Mouse (Mus musculus) left cerebral cortex, postnatal 36 days (tissue): Measurements from ENCODE around the gene Cops4. TPM values are rescaled to one million over a fixed set of nuclear protein-coding genes. Genes with fewer than 3 reads are reported as not detected.

Experiments
- DNase-seq, 2 experiments: peaks; one replicate each; pipeline ENCODE4 v3.0.0; 2021 to 2022; ENCODE audit warnings: low spot score in 2 of 2, mixed read lengths in 1 of 2
- intact Hi-C: fragments of 180-260 bp; cut with DNase I; formaldehyde crosslinking; loops from one replicate; pipeline ENCODE4 v1.15.1; 2025
- total RNA-seq, 2 experiments: library from RNA; stranded (reverse); gene quantifications; 2 replicates each; pipeline ENCODE4 v1.2.3; 2021

Gene Cops4
- total RNA-seq: 10 to 100 TPM; 79.4 to 83.8 TPM

DNA sequence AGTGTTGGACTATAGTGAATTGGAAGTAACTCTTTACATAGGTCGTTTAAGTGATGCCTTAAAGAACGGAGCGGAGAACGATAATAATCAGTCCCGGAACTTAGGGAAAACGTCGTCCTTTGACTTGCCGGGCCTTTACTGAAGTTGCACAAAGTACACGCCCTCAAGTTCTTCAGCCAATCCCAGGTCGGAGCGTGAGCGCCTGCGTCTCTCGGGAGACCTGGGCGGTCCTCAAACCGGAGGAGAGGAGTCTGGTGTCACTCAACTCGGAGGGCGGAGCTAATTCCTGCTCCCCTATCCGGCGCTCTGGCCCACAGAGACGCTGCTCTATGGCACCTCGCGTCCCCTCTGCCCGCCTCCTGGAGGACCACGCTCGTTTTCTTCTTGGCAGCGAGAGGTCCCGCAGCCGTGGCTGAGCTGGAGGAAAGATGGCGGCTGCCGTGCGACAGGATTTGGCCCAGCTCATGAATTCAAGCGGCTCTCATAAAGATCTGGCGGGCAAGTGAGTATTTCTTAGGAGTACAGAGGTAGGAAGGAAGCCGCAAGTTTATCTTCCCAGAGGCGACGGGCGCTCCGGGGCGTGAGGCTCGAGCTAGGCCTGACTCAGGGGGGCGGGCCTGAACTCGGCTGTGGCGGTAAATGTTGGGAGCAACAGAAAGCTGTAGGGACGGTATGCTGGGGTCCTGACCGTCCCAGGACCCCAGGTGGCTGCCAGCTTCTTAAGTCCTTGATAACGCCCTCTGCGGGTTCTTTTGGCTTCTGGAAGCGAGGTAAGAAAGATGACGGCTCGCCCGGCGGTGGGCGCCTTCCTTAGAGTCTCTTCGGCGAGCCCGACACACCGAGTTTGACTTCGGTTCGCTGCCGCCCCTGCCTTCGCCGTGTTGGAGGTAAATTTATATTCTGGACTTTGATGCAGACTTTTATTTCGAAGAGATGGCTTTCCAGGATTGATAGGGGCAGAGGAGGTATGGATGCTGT lies at the start of gene Cops4:
Cops4 (plus strand) TSS at position 261 of the 978 bp plus-strand sequence.
- intact Hi-C loops: loop anchor here (1.0 to 5.0 kb wide), 2 partner anchors 20 to 91 kb away; no protein-coding TSS in a partner anchor

DNA sequence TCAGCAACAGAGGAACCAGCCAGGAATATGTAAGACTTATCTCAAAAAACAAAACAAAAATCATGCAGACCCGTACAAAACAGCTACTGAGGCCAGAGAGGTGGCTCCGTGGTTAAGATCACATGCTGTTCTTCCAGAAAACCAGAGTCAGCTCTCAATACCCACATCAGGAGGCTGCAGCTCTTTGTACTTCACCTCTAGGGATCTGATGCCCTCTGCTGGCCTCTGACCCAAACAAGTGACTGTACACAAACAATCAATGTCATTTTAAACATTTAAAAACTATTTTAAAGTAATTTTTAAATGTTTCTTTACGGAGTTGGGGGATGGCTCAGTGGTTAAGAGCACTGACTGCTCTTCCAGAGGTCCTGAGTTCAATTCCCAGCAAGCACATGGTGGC lies 41.8 kb upstream of the Cops4 start:
- intact Hi-C loops: no loop called here
- DNase-seq: no peak

More for the DNA sequence above, at the start of gene Cops4:
- peak; percentile 94 to 95 for DNase-seq

DNA sequence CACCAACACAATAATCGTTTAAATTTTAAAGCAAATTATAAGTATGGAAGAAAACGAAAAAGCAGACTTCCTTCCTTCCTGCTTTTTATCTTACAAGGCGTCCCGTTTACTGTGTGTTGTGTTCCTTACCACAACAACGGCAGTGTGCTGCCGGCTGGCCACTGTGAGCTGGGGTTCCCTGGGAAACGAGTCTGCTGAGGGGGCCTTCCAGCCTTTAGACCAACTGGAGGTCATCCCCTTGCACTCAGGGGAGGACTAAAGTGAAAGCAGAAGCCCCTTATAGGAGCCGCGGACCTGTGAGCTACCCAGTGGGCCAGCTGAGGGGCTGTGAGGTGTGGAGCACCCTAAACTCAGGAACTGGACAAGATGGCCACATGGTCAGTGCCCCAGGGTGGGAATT lies 40.5 kb upstream of the Cops4 start:
- DNase-seq: no peak
- intact Hi-C loops: no loop called here

DNA sequence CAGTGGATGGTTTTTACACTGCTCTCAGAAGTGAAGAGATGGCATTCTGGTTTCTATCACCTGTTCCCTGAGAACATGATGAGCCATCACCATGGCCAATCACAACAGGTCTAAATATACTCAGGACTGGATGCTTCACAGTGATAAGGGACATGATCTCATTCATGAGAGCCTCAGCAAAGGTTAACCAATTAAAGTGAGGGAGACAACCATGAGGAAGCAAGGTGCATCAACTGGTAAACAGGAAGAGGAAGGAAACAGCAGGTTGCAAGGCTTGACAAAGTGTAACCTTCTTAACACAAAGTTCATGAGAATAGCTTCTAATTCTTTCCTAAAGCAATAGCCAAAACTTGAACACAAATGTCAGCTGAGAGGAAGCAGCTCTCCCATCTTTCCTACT lies 34.5 kb upstream of the Cops4 start:
- intact Hi-C loops: no loop called here
- DNase-seq: no peak

DNA sequence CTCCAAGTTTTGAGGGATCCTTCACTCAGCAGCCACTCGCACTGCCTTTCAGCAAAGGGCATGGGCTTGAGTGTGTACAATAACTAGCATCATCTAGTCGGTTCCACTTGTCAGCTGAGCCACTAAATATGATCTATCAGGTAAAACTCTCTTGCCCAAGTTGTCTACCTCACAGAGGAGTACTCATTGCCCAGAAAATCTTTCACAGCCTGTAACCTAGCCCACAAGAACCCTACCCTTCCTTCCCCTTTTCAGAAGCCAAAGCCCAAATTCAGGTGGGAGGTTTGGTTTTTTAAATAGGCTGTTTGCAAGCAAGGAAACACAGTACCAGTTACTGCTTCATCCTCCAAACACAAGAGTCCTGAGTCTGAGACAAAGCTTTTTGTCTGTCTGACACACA lies 31.0 kb upstream of the Cops4 start:
- intact Hi-C loops: no loop called here

DNA sequence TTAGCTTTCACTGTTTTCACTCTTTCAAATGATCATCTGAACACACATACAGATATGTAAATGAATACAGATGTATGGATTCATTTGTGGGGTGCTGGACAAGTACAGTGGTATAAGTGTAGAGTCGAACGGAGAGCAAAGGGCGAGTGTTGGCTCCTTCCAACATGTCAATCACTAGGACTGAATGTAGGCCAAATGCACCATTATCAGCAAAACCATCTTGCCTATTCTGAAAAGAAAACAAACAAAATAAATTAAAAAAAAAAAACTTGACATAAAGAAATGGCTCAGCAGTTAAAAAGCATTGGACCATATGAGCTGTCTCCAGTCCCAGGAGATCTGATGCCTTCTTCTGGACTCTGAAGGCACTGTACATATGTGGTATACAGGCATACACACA lies 29.9 kb upstream of the Cops4 start:
- no peak for DNase-seq
- intact Hi-C loops: no loop called here

More for the DNA sequence above, 31.0 kb upstream of the Cops4 start:
- no peak for DNase-seq

DNA sequence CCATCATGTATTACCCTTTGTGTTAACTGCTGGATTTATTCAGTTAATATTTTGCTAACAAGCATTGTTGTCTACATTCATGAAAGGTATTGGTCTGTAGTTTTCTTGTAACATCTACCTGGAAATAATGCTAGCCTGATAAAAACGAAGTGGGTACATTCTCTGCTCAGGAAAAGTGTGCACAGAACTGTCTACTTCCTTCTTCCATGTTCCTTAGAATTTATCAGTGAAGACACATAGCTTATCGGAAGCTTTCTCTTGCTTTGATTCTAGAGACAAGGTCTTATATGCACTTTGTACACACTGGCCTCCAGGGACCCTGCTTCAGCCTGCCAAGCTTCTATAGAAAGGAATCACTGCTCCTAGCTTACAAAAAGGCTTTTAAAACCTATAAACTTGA lies 28.8 kb upstream of the Cops4 start:
- intact Hi-C loops: no loop called here
- no peak for DNase-seq

DNA sequence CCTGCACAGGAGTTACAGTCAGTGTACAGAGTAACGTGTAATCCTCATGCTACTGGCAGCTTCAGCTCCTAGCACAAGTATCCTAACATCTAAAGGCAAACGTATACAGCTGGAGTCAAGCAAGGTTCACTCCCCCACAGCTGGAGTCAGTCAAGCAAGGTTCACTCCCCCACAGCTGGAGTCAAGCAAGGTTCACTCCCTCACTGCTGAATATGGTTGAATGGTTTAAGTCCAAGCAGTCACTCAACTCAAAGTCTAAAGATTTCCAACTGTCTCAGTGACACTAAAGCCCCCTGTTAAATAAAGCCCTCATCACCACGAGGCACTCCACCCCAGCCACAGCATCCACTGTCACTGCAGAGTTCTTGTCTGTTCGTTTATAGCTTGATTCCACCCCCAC lies 26.4 kb upstream of the Cops4 start:
- DNase-seq: no peak
- intact Hi-C loops: no loop called here

DNA sequence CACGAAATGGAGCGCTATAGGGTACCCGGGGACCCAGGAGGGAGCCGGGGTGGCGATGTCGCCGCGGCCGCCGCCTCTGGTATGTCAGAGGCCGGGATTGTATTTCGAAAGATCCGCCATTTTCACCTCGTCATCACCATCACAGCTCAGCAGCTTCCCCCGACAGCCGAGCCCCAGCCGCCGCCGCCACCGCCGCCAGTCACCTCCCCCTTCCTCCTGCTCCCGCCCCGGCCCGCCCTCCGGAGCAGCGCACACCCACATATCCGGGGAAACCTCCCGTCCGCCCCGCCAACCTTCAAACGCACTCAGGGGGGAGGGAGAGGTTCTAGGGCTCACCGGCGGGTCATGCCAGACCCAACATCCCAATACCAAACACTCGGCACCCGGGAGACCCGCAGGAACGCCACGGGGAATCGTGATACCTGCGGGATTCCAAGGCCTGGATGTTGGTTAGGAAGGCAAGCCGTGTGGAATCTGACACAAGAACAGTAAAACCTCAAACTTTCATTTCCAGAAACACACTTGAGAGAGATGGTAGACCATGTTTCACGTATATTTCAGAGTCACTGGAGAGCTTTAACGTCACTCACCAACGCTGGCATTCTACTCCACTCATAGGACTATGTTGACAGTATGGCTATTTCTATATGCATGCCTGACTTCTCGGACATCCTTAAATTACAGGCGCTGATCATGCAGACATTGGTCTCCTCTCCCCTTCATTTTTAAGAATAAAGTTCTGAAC lies 19.5 kb upstream of the Cops4 start:
- peak; percentile 59 to 71 for DNase-seq
- intact Hi-C loops: loop anchor here (1.0 to 5.0 kb wide), 2 partner anchors 20 to 71 kb away; partner anchors contain the start of gene Cops4

DNA sequence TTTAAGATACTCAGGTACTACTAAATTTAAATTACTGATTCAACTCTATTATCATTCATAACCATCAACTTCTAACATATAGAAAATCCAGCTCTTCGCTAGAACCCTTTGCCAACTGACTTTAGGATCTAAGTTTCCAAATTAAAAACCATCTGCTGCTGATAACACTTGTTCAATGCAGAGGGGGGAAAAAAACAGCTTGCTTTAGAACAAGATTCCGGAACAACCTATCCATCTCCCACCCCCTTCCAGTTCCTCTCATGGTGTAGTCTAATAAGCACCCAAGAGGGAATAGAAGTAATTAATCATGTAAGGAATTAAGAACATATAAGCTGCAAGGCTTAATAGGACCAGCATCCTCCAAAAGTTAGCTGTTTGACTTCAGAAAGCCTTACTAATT lies 18.9 kb upstream of the Cops4 start:
- no peak for DNase-seq
- intact Hi-C loops: loop anchor here (5.0 kb wide), 1 partner anchor 72 kb away; no protein-coding TSS in a partner anchor

DNA sequence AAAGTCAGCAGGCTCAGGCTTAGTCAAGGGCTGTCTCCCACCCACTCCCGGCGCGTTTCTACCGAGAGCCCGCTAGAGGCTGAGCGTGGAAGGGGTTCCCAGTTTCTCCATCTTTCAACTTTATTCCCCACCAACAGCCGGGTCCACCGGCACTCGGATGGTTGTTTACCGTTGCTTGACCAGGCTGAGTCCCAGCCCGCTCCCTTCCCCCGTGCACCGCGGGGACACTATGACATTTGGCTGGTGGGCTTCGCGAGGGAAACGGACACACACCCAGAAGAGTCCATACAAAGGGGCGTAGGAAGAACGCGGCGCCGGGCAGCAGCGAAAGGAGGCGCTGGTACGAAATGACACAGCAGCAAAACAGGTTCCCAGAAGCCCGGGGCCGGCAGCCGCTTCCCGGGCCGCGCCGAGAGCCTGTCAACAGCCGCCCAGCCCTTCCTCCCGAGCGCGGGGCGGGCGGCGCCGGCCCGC lies 18.2 kb upstream of the Cops4 start:
- peak; percentile 46 to 53 for DNase-seq
- intact Hi-C loops: loop anchor here (5.0 kb wide), 1 partner anchor 73 kb away; no protein-coding TSS in a partner anchor

DNA sequence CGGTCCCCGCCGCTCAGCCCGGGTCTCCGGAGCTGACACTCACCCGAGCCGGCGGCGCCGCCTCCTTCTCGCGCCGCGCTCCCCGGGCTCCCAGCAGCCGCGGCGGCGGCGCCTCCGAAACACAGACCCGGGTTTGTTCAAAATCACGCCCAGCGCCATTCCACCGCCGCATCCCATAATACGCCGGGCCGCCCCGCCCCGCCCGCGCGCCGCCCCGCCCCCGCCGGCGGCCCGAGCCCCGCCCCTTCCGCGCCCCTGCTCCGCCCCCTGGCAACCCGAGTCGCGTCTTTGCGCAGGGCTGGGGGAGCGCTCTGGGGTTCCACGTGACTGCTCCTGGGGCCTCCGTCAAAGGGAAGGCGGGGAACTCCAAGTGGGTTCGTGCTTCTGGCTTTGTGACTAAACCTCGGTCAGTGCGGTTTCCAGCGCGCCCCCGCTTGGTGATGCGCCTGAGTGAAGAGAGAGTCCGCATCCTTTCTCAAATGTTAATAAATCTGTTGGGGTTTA lies 17.6 kb upstream of the Cops4 start, which contains the start of gene Lin54:
Lin54 (minus strand) TSS at position 182 of the 504 bp plus-strand sequence.
- DNase-seq: peak; percentile 86
- intact Hi-C loops: no loop called here

DNA sequence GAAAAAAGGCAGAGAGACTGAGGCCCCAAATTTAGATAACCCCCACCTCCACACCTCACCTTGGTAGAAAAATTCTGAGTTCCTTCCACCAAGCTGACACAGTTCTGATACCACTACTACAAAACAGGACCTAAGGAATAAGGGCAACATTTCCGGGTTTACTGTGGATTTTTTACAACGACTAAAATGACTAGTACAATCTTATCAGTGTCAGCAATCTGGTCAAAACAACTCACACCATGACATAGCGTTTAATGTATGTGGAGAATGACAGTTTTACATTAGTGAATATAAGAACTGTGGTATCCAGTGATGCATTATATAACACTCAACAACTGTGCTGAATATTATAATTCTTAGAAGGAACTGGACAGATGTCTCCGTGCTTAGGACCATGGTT lies 16.8 kb upstream of the Cops4 start:
- intact Hi-C loops: no loop called here
- no peak for DNase-seq

DNA sequence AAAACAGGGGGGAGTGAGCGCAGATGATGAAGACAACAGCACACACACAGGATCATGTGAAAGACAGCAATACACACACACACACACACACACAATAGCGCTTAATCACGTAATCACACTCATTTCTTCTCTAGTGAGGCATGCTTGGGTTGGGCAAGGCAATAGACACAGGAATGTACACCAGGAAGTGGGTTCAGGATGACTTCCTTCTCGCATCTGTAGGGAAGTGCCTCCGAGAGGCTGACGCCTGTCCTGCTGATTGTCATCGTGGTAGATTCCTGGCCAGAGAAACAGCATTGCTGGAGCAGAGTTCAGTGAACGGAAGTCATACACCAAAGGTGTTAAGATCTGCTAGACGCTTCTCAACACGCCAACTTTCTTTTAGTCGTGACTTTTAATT lies 8.9 kb upstream of the Cops4 start:
- intact Hi-C loops: no loop called here
- no peak for DNase-seq

DNA sequence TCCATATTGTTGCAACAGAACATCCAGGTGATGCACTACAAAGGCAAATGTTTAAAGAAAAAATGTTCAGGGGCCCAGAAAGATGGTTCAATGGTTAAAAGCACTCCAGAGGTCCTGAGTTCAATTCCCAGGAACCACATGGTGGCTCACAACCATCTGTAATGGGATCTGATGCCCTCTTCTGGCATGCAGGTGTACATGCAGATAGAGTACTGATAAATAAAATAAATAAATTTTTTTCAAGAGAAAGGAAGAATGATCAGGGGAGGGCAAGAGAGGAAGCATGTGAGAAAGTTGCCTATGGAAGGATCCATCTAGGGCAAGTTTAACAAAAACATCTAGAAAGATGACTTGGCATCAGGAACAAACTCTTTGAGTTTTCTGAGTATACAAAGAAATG lies 5.5 kb upstream of the Cops4 start:
- no peak for DNase-seq
- intact Hi-C loops: no loop called here

DNA sequence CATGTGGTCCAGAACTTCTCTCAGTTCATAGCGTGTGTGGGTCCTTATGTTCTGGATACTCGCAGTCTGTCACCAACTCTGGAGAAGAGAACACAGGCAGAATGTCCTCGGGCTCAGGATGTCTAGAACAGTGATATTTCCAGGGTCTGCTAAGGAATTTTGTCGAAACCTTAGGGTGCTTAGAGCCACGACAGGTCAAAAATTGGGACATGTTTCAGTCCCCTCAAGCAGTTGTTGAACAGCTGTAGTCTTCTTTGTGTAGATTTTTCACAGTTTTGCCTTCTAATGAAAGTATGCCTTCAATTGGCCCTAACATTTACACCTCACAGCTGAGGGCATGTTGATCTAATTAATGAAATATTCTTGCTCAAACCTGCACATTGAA lies 910 bp downstream of the Cops4 start:
- DNase-seq: no peak
- intact Hi-C loops: loop anchor here (5.0 kb wide), 1 partner anchor 92 kb away; no protein-coding TSS in a partner anchor

DNA sequence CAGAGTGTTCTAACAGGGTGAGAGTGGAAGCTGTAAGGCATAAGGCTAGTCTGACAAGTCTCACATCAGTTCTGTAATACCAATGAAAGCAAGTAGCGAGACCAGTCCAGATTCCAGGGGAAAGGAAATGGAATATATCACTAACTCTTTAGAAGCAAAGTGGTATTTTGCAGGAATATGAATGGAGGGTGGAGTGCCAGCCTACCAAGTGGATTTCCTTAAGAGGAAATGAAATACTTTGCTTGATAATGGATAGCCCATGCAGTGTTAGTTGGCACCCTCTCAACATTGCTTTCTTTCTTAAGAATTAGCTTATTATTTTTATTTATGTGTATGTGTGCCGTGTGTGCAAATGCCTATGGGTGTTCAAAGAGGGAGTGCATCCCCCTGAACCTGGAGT lies 2.1 kb downstream of the Cops4 start:
- no peak for DNase-seq
- intact Hi-C loops: no loop called here

DNA sequence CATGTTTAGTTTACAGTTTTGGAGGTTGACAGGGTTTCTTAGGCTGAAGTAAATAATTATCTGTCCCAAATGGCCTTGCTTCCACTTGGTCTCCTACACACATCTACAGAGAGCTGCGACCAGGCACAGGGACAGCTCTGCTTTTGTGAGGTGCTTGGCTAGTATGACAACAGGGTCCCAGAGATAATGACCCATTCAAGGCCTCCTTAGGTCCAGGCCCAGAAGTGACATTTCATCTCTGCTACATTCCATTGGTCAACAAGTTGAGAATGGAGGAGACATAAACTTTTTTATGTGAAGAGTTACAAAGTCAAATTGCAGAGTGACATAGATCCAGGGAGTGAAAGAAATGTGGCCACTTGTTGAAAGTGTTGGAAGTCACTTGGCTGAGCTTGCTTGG lies 5.2 kb downstream of the Cops4 start:
- DNase-seq: no peak
- intact Hi-C loops: no loop called here

DNA sequence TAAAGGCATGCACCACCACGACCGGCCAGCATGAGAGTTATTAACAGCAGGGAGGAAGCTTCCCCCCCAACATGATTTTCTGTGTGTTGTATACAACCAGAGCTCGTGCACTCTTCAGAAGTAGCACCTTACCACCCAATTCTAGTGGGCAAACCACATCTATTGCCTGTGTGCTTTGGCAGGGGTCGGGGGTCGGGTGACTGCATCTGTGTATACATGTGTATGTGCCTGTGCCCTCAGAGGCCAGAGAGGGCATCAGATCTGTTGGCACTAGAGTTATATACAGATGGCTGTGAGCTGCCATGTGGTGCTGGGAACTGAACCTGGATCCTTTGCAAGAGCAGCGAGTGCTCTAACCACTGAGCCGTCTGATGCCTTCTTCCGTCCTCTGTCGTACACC lies 6.8 kb downstream of the Cops4 start:
- intact Hi-C loops: no loop called here
- DNase-seq: no peak

DNA sequence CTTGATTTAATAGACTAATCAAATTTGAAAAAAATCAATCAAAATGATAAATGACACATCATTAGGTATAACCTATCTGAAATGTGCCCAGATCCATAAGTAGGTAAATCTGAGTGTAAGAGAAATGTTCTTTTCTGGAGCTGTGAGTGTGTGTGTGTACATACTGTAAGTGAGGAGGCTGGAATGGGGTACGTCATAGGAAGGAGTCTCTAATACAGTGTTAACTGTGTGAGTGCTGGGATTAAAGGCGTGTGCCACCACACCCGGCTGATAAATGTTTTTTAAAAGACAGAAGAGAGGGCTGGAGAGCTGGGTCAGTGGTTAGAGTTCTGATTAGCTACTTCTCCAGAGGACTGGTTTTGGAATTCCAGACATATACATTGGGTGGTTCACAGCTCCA lies 7.5 kb downstream of the Cops4 start:
- intact Hi-C loops: no loop called here
- no peak for DNase-seq
